Mouse (Mus musculus) liver, postnatal 0 days (tissue): ENCODE data around the gene Gpr176.
A peak's percentile ranks its signal among the peaks of the same experiment; 100 is the strongest.

Experiments
- CTCF ChIP-seq: sonication (generic); IDR thresholded peaks from 2 replicates; pipeline ENCODE4 v1.5.1; 2016; ENCODE audit warnings: antibody characterized with exemption, low read depth
- EP300 ChIP-seq: IDR thresholded peaks from 2 replicates; pipeline ENCODE4 v1.6.1; 2016; ENCODE audit warnings: antibody characterized with exemption, low read depth, mild to moderate bottlenecking

GRCm38 (mm10) chr2:118373572-118374279 is 507 bp upstream of the Gpr176 start:
- no peak for TF ChIP-seq EP300
- peak; percentile 37; the same call in 1 of the 2 replicates for TF ChIP-seq CTCF
